Mouse (Mus musculus) frontal cortex, postnatal 14 days (tissue): ENCODE data around the gene Msl3l2.

ENCODE experiments used
- DNase-seq, 2 experiments: peaks; one replicate each; pipeline ENCODE4 v3.0.0; 2022; ENCODE audit warnings: low spot score in 2 of 2

Msl3l2 gene

DNA sequence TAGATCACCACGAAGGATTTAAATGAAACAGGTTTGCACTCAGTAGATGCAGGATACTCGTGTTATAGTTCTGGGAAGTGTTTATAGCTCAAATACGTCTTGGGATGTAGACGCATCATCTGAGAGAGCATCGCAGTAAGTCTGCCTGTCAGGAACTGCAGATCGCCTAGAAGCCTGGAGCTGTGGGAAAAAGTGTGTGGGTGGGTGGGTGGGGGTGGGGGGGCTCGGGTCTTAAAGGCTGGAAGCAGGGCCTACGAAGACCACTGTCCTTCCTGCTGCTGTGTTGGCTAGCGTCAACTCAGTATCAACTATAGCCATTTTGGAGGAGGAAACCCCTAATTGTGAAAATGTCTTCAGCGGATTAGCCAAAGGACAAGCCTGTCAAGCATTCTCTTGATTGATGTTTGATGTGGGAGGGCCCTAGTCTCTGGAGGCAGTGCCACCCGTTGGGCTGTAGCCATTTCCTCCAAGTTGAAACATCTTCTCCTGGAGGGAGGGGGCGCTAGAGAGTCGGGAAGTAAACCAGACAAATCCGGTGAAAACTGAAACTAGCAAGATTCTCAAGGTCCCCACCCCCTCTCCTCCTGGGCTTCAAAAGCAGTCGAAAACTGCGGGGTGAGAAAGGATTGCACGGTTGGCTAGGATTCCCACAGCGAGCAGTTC, at the start of gene Msl3l2:
Gene Msl3l2 (plus strand): TSS at position 585 of the 663 bp plus-strand sequence.
- DNase-seq = peak; percentile 83 to 90

DNA sequence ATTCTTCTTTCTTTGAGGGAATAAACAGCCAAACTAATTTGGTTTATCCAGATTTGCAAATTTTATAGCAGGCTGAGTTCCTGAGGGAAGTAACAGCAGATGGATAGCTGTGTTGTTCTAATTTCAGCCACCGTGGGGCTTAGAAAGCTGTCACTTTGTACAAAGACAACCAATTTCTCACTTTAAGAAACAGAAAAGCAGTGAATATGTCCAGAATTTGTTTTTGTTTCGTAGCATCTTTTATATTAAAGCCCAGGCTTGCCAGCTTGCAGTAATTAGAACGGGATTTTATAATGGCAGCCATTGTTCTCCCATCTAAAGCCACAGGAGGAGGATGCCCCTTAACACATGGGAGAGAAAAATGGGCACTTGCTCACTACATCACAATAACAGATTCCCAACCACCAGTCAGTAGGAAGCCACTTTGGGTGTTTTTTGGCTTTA, 47.7 kb upstream of the Msl3l2 start:
- no peak for DNase-seq

DNA sequence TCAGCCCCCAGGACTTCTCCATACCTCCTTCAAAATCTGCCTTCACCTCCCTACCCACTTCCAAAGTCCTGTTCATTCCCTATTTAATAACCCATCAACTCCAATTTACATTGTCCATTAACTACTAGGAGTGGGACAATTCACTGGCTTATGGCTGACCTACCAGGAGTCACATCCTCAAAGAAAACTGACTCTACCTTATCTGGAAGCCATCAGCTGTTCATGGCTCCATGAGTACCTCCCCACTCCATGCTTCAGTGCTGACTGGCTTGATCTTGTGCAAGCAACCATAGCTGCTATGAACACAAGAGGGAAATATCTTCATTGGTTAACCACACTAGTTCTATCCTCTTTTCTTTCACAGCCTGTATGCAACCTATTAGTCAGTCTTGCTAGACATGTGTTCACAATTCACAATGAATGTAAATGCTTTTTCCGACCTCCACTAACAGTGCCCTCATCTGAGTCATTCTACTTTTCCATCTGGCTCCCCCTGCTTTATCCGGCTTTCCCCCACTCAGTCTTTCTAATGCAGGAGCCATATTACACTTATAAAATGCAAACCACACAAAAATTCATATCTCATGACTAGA, 45.4 kb upstream of the Msl3l2 start:
- DNase-seq = no peak

DNA sequence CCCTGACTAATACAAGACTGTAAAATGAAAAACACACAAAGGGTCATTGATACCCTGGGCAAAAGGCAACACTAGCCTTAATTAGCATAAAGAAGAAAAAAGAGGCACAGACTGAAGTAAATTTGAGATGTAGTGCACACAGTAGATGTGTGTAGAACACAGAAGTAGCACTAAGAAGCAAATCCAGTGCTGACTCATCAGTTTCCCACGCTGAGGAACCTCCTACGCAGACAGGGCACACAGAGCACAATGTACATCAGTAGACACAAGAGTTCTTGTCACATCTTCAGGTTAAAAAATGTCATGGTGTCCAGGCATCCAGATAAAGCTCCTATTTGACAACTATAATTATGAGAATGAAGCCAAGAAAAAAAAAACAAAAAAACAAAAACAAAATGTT, 44.0 kb upstream of the Msl3l2 start:
- DNase-seq = no peak

DNA sequence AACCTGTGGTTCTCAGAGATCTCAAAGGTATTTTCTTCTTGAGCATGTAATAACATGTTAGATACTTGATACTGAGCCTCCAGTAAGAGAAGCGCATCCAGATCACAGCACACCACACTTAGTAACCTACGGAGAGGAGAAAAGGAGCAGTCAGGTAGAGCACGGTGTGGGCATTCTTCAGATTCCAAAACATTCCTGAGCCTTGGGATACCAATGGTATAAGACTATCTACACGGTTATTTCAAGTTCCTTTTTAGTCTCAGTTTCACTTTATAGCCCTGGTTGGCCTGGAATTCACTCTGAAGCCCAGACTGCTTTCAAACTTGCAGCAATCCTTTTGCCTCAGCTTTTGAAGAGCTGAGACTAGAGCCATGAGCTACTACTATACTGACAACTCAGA, 17.0 kb upstream of the Msl3l2 start:
- no peak for DNase-seq

DNA sequence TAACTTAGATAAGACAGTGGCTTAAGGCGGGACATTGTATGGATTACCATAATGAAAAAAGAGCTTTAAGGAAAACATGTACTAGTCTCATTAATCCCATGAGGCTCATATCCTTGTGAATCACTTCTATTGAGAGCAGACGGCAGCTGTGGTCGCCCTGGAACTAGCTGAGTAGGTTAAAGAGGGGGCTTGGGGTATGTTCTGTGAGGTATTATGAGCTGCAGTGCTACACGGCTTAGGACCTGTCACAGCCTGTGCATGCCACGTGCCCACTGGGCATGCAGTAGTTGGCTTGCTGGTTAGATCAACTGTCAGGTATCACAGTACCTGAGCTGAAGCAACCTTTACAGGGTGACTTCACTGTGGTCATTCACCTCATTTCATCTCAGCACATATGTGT, 12.1 kb upstream of the Msl3l2 start:
- DNase-seq = no peak

DNA sequence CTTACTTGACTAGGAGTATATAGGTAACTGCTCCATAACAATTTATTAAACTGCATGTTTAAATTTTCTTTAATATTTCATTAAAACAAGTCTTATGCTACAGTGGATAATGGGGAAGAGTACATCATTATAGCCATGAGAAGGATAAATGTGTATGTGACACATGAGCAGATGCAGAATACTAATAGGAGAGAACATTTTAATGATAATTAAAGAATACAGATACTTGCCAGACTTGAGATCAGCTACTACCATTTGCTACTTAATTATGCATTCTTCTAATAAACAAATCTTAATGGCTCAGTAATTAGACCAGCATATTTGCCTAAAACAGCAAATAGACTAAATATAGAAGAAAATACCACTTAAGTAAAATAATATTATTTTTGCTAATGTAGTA, 10.0 kb upstream of the Msl3l2 start:
- DNase-seq = no peak

DNA sequence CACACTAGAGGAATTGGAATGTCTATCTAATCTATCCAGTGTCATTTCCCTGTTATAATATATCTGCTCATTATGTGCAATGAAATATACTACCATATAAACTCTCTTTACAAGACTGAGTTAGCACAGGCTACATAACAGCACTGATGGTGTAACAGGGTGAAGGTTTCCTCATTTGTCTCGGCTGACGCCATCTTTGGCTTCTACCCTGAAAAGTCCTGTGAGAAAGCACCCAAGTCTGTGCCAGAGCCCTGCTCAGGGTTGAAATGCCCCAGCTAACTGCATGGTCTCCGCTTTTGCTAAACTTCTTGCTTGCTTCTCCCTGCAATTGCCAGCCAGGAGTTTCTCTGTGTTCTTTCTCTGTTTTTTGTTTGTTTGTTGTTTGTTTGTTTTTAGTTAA, 7.6 kb upstream of the Msl3l2 start:
- DNase-seq = no peak

DNA sequence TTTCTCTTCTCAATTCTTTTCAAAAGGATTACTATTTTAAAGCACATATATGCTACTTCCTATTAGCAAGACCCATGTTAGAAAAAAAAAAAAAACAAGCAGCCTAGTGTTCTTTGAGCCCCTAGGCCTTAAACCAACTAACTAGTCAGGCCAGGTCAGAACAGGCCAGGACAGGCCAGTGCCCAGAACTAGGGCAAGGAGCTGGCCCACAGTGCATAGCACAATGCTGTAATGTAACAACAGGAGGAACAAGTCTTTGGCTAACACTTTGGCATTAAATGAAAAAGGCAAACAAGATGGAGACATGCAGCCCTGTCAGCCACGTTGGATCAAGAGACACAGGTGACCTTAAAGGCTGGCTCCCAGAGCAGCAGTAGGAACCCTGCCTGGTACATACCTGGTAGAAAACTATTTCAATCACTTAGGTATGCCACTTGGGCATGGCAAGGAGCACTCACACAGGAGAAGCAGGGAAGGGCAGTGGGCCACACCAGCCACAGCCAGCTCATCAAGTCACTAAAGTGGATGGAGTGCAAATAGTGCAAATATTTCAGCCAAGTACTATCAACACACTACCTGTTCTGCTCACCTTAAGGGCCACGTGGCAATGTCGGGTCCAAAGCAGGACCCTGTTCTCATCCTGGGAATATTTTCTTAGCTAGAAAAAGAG, 6.9 kb upstream of the Msl3l2 start:
- DNase-seq = no peak

DNA sequence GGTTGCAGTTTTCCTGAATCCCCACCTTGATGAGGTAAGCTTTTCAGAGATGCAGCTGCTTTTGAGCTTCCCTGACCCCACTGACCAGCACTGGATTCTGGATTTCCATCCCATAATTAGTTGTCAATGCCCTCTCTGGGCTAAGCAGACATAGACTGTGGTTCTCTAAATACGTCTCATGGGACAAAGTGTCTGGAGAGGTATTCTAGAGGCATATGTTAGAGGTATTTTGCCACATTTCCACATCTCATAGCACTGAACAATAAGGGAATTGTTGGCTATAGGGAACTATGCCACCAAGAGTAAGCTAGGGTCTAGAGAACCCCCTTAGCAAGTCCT, 248 bp downstream of the Msl3l2 start:
- DNase-seq = no peak

DNA sequence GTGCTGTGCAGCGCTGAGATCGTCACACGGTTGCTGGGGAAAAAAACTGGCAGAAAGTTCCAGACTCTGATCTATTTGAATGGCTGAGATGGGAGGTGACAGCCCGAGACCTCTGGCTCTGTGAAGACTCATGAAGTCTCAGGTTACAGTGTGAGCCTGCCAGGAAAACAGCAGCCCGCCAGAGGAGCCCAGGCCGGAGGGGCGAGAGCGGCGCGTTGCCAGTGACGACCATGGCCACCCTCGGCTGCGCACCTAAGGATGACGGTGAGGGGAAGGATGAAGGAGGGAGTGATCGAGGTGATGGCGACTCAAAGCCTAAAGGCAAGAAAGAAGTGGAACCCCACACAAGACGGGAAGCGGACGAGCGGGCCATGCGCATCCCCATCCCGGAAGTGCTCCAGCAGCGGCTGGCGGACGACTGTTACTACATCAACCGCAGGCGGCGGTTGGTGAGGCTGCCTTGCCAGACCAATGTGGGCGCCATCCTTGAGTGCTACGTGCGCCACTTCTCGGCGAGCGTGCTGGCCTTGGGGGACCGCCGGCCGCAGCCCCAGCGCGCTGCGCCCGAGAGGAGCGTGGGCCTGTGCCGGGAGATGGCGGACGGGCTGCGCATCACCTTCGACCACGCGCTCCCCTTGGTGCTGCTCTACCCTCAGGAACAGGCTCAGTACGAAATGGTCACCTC, 8.4 kb downstream of the Msl3l2 start:
- peak; percentile 61 to 64 for DNase-seq

DNA sequence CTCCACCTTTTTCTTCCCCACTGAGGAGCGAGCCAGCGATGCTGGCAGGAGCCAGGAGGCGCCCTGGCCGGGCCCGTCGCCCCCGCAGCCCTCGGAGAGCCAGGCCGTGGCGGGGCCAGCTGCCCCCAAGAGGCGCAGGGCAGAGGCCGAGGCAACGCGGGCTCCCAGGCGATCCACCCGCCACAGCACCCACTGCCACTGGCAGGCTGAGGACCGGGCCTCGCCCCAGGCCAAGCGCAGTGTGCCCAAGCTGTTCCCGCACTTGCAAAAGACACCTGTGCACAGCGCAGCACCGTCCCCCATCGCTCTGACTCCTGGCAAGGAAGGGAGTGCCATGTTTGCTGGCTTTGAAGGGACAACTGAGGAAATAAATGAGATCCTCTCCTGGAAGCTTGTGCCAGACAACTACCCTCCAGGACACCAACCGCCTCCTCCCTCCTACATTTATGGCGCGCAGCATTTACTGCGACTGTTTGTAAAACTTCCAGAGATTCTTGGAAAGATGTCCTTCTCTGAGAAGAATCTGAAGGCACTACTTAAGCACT, 9.0 kb downstream of the Msl3l2 start:
- DNase-seq = peak; percentile 19 to 24

DNA sequence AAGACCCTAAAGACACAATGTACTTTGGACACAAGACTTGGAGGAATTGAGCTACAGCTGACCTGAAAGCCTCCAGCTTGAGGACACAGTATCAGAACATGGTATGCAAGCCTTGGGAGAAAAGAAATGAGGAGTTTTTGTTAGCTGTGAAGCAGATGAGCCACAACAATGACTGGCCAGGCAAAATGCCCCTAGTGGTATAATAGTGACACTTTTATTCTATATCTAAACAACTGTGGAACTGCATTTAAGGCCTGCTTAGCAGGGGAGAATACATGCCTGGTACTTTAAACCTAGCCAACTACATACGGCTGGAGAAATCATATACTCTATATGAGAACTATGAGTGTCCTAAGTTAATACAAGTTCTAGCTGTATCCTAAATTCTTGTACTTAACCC, 20.3 kb downstream of the Msl3l2 start:
- no peak for DNase-seq

DNA sequence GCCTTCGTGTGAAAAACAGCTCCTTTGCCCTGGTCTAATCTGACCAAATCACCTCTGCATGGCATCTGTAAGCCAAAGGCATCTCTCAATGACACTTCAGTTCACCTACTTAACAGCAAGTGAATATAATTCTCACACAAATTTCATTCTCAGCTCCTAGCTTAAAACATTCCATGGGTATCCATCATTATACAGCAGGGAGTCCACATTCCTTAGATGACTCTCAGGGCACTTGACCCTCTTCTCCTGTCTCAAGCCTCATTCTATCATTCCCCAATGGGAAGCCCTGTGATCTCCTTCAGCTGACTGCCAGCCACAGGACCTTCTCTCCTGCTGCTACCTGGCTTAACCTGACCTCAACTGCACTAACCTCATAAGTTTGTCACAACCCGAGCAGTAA, 22.9 kb downstream of the Msl3l2 start:
- no peak for DNase-seq

DNA sequence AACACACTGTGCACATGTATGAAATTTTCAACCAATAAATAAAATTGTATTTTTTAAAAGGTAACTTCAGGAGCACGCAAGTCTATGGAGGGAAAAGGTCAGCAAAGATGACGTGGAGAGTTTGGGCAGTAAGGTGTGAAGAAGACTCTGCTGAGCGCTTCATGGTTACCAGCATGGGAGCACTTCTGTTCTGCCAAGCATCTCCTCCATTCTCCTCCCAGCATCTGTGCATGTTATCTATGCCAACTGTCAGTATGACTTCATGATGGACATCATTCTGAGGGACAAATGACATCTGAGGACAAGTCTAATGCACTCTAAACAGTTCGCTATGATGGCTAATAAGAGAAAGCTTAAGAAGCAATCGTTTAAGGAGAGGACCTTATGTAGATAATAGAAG, 30.5 kb downstream of the Msl3l2 start:
- no peak for DNase-seq

DNA sequence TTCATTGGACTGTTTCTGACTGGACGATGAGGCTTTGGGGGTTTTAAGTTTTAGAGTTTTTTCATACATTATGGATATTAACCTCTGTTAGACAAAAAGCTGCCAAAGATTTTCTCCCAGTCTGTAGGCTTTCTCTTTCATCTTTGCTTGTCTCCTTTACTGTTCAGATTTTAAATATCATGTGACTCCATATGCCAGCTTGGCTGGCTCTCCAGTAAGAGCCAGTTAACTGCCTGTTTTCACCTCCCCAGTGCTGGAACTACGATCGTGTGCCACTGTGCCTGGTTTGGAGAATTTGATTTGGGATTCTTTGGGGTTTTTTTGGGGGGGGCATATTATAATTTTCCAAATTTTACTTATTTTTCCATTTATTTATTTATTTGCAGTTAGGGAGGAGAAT, 42.2 kb downstream of the Msl3l2 start:
- no peak for DNase-seq

DNA sequence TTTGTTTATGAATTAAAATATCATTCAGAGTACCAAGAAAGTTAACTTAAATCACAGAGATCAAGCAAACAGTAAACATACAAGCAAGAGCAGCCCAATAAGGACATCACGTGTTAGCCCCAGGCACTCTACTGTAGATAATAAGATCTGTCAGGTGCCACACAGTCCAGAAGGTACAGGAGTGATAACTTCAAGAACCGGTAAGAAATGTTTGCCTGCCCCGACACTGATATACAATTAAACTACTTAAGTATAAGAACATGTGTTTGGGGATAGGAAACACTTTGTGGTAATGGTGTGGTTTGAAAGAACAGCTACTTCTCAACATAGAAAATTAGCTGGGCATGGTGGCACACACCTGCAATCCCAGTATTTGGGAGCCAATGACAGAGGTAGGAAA, 50.2 kb downstream of the Msl3l2 start:
- DNase-seq = no peak

DNA sequence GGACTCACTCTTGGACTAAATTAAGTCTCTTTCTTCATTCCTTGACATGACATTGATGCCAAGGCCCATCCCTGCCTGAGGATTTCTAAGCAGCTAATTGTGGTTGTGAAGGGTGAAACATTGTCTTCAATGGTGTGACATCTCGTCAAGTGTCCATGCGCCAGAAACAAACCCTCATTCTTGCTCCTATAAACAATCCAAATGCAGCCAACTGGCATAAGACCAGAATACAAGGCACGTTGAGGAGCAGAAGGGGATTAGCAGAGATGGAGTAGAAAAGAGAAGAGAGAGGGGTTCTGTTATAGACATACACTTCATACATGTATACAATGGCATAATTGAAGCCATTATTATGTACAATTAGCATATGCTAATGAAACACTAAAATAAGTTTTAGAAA, 51.5 kb downstream of the Msl3l2 start:
- no peak for DNase-seq

DNA sequence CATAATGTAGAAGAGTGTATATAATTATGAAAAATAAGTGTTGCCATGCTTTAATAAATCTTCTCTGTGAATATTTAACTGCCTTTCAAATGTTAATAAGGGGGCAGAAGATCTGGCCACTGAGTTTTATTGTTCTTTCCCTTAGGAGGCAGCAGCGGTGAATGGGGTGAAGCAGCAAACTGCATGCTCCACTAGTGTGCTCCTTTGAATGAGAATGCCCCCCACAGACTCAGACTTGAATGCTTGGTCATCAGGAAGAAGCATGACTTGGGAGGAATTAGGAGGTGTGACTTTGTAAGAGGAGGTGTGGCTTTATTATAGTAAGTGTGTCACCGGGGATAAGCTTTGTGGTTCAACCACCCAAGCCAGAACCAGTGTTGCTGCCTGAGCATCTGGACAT, 52.0 kb downstream of the Msl3l2 start:
- no peak for DNase-seq

DNA sequence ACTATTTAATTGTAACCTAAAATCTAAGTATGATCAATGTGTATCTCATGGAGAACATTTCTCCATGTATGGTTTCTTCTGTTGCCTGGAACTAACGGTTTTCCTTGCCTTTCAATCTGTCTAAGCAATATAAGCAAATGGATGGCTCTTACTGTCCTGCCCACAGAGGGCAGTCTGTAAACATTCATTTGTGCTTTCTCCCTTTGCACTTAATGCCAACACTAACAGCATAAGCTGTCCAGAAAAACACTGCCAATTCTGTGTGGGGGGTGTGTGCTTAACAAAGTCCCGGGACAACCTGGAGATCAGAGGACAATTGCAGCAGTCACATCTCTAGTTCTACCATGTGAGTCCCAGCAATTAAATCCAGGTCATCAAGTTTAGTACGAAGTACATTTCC, 57.7 kb downstream of the Msl3l2 start:
- no peak for DNase-seq

DNA sequence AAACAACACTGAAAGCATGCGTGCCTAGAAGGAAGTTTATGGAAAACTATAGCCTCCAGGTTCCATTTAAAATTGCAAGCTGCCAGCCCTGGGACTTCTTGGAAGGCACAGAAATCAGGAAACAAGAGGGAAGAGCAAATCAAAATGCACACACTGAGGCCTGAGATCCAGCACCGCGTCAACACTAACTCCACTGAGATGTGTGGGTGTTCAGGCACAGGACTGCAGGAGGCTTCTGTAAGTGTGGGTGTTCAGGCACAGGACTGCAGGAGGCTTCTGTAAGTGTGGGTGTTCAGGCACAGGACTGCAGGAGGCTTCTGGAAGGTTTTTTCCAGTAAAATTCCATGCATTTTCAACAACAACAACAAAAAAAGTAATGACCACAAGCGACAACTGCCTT, 59.0 kb downstream of the Msl3l2 start:
- no peak for DNase-seq
